Mouse (Mus musculus) cerebellum, adult 11 months (tissue): ENCODE data around the gene Slc25a12.
"Not testable (repeated sequence)": the region's sequence is repeated elsewhere in the genome, so short reads cannot be mapped to it uniquely, and the experiment has no call there.

Experiments
- DNase-seq: peaks from one replicate; pipeline ENCODE4 v3.0.0; 2022

The Slc25a12 gene

GRCm38 (mm10) chr2:71367125-71367880, at the start of gene Slc25a12:
TSS of gene Slc25a12 (minus strand) at chr2:71367749.
- DNase-seq: peak; percentile 79

GRCm38 (mm10) chr2:71405613-71406012, 38.1 kb upstream of the Slc25a12 start:
- DNase-seq: no peak

- no peak for DNase-seq
These were observed 22.3 kb upstream of the Slc25a12 start for GRCm38 (mm10) chr2:71389864-71390263.

- DNase-seq: peak; percentile 91
These were observed 21.6 kb upstream of the Slc25a12 start, which contains the start of gene Hat1 for GRCm38 (mm10) chr2:71388951-71389763. TSS of gene Hat1 (plus strand) at chr2:71388958.

GRCm38 (mm10) chr2:71387766-71388165, 20.2 kb upstream of the Slc25a12 start:
- DNase-seq: no peak

- DNase-seq: no peak
These were observed 16.3 kb upstream of the Slc25a12 start for GRCm38 (mm10) chr2:71383890-71384289.

GRCm38 (mm10) chr2:71381962-71382361, 14.4 kb upstream of the Slc25a12 start:
- no peak for DNase-seq

- no peak for DNase-seq
These were observed 9.9 kb upstream of the Slc25a12 start for GRCm38 (mm10) chr2:71377426-71377825.

GRCm38 (mm10) chr2:71376433-71376906, 8.9 kb upstream of the Slc25a12 start:
- DNase-seq: no peak

GRCm38 (mm10) chr2:71374275-71375155, 7.0 kb upstream of the Slc25a12 start:
- no peak for DNase-seq

- DNase-seq: not testable (repeated sequence)
These were observed 4.7 kb upstream of the Slc25a12 start for GRCm38 (mm10) chr2:71372261-71372660.

- DNase-seq: no peak
These were observed 4.2 kb upstream of the Slc25a12 start for GRCm38 (mm10) chr2:71371790-71372189.

GRCm38 (mm10) chr2:71368086-71368485, 537 bp upstream of the Slc25a12 start:
- DNase-seq: no peak

- DNase-seq: no peak
These were observed 878 bp downstream of the Slc25a12 start for GRCm38 (mm10) chr2:71366618-71367124.

- no peak for DNase-seq
These were observed 7.4 kb downstream of the Slc25a12 start for GRCm38 (mm10) chr2:71360192-71360591.

GRCm38 (mm10) chr2:71358347-71358746, 9.2 kb downstream of the Slc25a12 start:
- no peak for DNase-seq

GRCm38 (mm10) chr2:71354055-71354425, 13.5 kb downstream of the Slc25a12 start:
- no peak for DNase-seq

GRCm38 (mm10) chr2:71353306-71354054, 14.1 kb downstream of the Slc25a12 start:
- DNase-seq: no peak

- DNase-seq: no peak
These were observed 15.9 kb downstream of the Slc25a12 start for GRCm38 (mm10) chr2:71351727-71351987.

- no peak for DNase-seq
These were observed 16.4 kb downstream of the Slc25a12 start for GRCm38 (mm10) chr2:71350904-71351726.

GRCm38 (mm10) chr2:71350181-71350580, 17.4 kb downstream of the Slc25a12 start:
- DNase-seq: no peak
